Mouse (Mus musculus) skeletal muscle tissue, adult 2 months (tissue): Measurements from ENCODE around the gene Hps4.
"Not testable (repeated sequence)": the region's sequence is repeated elsewhere in the genome, so short reads cannot be mapped to it uniquely, and the experiment has no call there.

Experiments used
- DNase-seq: peaks from one replicate; pipeline ENCODE4 v3.0.0-alpha.2; 2012; ENCODE audit warnings: low read depth, low spot score

Hps4 gene

DNA sequence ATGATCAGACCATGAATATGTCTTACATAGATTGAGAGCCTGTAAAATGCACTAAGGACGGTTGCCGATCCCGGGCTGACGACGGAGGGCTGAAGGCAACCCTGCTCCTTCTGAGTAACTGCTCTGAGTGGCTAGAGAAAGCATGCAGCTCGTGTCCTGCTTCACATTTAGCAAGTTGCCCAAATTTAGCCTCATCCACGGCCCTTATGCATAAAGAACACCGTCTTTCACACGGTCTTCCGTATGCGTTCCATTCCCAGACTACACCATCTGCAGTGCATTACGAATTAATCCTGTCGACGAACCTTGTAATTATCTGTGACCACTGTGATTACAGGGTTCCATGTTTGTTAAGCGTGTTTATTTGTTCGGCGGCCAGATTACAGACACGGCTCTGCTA lies 53.2 kb downstream of the Hps4 start:
- no peak for DNase-seq

GRCm38 (mm10) chr5:112399284-112399683 lies 56.4 kb downstream of the Hps4 start:
- no peak for DNase-seq

DNA sequence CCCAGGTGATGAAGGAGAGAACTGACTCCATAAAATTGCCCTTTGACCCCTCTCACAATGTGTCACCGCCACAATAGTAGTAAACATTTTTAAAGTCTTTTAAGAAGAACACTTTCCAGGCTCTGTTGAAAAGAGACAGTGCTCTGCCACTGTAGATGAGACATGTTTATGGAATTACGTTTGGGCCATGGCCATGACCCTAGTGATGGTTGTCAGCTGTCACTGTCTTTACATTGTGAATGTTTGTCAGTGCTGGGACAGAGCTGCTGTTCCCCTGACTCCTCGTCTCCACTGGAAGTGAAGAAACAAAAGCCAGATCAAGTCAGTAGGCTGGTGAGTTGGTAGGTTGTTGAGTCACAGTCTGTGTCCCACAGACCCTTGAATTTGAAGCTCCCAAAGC lies 59.6 kb downstream of the Hps4 start:
- no peak for DNase-seq

GRCm38 (mm10) chr5:112406017-112406416 lies 63.1 kb downstream of the Hps4 start:
- no peak for DNase-seq

- no peak for DNase-seq
Observed at GRCm38 (mm10) chr5:112409274-112409673, 66.4 kb downstream of the Hps4 start.

DNA sequence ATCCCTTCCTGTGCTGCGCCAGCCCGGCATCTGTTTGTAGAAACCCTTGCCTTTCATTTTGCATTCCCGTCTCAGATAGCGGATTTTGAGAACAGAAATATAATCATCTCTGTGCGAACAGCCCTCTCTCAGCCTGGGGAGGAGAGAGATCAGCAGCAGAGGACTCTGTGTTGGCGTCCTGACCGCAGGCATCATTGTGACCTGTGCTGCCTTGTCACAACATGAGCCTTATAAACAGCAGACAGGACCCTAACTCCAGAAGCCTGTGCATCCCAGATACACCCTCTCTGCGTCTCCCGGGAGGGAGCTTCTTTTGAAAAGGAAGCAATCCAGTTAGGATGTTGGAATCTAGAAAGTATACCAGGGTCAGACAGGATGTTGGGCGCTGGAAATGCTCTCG lies 68.2 kb downstream of the Hps4 start:
- DNase-seq: no peak

DNA sequence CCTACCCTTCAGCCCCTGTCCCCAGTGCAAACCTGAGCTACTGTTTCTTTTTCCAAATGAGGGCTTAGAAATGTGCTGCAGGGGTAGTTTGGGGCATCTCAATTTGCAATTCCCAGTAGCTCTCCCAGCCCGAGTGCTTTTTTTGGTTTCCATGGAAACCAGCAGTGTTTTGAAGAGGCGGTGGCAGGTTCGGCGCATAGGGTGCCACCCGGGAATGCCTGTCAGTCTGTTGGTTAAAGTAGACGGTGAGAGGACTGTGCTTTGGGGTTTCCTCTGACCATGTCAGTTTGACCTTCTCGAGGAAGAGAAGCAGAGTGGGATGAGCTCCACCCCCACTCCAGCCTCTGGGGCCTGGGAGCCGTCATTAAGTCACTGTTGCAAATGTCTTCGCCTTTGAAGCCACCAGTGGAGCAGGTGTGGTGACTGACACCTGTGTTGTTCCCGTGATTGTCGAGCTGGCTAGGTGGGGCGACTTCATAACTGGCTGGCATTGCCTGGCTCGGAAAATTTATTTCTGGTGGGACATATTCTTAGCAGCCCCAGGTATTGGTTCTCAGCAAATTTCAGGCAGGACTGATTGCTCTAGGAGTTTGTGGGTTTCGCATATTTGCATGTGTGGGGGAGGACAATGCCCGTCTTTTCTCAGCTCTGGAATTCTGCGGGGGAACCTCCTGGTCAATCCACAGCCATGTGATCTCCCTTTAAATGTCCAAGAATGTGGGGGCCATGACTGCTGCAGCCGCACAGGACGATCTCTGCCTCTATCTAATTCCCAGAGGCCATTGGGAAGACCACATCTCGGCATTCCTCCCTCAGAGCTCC lies 68.8 kb downstream of the Hps4 start:
- DNase-seq: no peak

GRCm38 (mm10) chr5:112412781-112413180 lies 69.9 kb downstream of the Hps4 start:
- not testable (repeated sequence) for DNase-seq

GRCm38 (mm10) chr5:112416673-112417072 lies 73.8 kb downstream of the Hps4 start:
- DNase-seq: no peak

DNA sequence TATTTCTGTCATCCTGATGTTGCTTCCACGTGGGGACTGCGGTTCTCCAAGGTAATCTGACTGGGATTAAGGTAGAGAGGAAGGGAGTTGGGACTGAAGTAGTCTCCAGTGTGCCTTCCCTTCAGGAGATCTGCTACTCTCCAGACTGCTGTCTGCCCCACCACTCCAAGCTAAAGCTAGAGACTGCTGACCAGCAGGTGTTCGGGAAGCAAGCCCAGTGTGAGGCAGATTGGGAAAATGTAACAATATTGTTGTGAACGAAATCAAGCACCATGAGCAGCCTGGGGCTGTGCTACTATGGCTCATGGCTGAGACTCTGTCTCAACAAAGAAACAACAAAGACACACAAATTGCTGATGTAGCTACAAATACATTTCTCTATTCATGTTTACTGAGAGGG lies 75.1 kb downstream of the Hps4 start:
- no peak for DNase-seq

DNA sequence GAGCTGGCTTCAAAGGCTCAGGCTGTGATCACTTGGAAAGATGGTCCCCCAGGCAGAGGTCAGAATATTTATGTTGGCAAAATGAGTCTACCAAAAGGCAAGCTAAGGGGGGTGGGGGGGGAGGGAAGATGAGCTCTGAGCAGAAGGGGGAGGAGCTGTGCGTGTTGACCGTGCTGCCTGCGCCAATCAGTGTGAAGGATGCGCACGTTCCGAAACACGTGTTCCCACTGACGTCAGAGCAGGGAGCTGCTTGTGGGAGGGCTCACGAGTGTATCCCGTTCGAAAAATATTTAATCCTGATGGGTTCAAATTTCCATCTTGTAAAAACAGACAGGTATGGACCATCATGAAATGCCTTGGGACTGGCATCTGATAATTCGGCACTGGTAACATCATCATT lies 76.7 kb downstream of the Hps4 start:
- DNase-seq: no peak

GRCm38 (mm10) chr5:112426635-112427034 lies 83.8 kb downstream of the Hps4 start:
- no peak for DNase-seq

- no peak for DNase-seq
Observed at GRCm38 (mm10) chr5:112427283-112427682, 84.4 kb downstream of the Hps4 start.
